Mouse (Mus musculus): ENCODE results near the gene Srebf2.
A peak's percentile ranks its signal among the peaks of the same experiment; 100 is the strongest.

Gene Srebf2

GRCm38 (mm10) chr15:82182311-82182710, 35.3 kb downstream of the Srebf2 start:
- DNase-seq (ENCODE audit: low spot score) = no peak

GRCm38 (mm10) chr15:82183596-82183995, 36.6 kb downstream of the Srebf2 start:
- DNase-seq (ENCODE audit: low spot score) = no peak

GRCm38 (mm10) chr15:82184183-82184582, 37.2 kb downstream of the Srebf2 start:
- peak; percentile 39 for DNase-seq (ENCODE audit: low spot score)

- DNase-seq (ENCODE audit: low spot score) = no peak
Observed at GRCm38 (mm10) chr15:82184656-82185055, 37.7 kb downstream of the Srebf2 start.

GRCm38 (mm10) chr15:82185062-82185783, 38.2 kb downstream of the Srebf2 start:
- no peak for DNase-seq (ENCODE audit: low spot score)

GRCm38 (mm10) chr15:82186131-82186530, 39.1 kb downstream of the Srebf2 start:
- no peak for DNase-seq (ENCODE audit: low spot score)

GRCm38 (mm10) chr15:82186931-82187330, 40.0 kb downstream of the Srebf2 start:
- no peak for DNase-seq (ENCODE audit: low spot score)

- no peak for DNase-seq (ENCODE audit: low spot score)
Observed at GRCm38 (mm10) chr15:82187401-82187800, 40.4 kb downstream of the Srebf2 start.

GRCm38 (mm10) chr15:82187924-82188323, 40.9 kb downstream of the Srebf2 start:
- no peak for DNase-seq (ENCODE audit: low spot score)

GRCm38 (mm10) chr15:82188481-82189240, 41.7 kb downstream of the Srebf2 start:
- DNase-seq (ENCODE audit: low spot score) = peak; percentile 35

GRCm38 (mm10) chr15:82192617-82193016, 45.6 kb downstream of the Srebf2 start:
- DNase-seq (ENCODE audit: low spot score) = no peak

GRCm38 (mm10) chr15:82196300-82196699, 49.3 kb downstream of the Srebf2 start:
- no peak for DNase-seq (ENCODE audit: low spot score)

- no peak for DNase-seq (ENCODE audit: low spot score)
Observed at GRCm38 (mm10) chr15:82197246-82197750, 50.3 kb downstream of the Srebf2 start.

GRCm38 (mm10) chr15:82197937-82198336, 51.0 kb downstream of the Srebf2 start:
- no peak for DNase-seq (ENCODE audit: low spot score)

GRCm38 (mm10) chr15:82198342-82198741, 51.4 kb downstream of the Srebf2 start:
- no peak for DNase-seq (ENCODE audit: low spot score)

GRCm38 (mm10) chr15:82199546-82199945, 52.6 kb downstream of the Srebf2 start:
- no peak for DNase-seq (ENCODE audit: low spot score)

- no peak for DNase-seq (ENCODE audit: low spot score)
Observed at GRCm38 (mm10) chr15:82202086-82202485, 55.1 kb downstream of the Srebf2 start.

GRCm38 (mm10) chr15:82203090-82203489, 56.1 kb downstream of the Srebf2 start:
- DNase-seq (ENCODE audit: low spot score) = no peak

GRCm38 (mm10) chr15:82203611-82204351, 56.8 kb downstream of the Srebf2 start:
- no peak for DNase-seq (ENCODE audit: low spot score)

- DNase-seq (ENCODE audit: low spot score) = no peak
Observed at GRCm38 (mm10) chr15:82204680-82205371, 57.8 kb downstream of the Srebf2 start.

GRCm38 (mm10) chr15:82206365-82207104, 59.6 kb downstream of the Srebf2 start:
- DNase-seq (ENCODE audit: low spot score) = no peak
